Mouse (Mus musculus): ENCODE data around the gene Vegfc.

The Vegfc gene

DNA sequence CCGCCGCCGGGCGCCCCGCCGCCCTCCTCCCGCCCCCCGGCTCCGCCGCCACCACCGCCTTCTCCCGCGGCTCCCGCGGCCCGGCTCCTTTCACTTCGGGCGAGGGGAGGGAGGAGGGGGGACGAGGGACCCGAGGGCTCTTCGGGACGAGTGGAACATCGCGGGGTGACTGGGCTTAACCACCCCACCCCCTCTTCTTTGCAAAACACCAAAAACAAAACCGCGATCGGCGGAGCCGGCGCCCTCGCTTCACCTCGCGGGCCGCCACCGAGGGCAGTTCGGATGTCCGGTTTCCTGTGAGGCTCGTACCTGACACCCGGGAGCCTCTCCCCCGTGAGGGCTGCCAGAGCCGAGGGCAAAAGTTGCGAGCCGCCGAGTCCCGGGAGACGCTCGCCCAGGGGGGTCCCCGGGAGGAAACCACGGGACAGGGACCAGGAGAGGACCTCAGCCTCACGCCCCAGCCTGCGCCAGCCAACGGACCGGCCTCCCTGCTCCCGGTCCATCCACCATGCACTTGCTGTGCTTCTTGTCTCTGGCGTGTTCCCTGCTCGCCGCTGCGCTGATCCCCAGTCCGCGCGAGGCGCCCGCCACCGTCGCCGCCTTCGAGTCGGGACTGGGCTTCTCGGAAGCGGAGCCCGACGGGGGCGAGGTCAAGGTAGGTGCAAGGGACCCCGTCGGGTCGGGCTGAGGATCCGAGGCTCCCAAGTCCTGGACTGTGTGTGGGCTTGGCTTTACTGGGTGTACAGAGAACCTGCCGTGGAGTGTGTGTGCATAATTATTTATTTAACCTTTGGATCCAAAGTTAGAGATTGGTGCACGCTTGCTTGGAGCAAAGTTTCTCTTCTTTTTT lies at the start of gene Vegfc:
Vegfc (plus strand) TSS at position 336 of the 850 bp plus-strand sequence.
- peak; percentile 19 to 59 for DNase-seq (ENCODE audit: low spot score in 2 of 2)

DNA sequence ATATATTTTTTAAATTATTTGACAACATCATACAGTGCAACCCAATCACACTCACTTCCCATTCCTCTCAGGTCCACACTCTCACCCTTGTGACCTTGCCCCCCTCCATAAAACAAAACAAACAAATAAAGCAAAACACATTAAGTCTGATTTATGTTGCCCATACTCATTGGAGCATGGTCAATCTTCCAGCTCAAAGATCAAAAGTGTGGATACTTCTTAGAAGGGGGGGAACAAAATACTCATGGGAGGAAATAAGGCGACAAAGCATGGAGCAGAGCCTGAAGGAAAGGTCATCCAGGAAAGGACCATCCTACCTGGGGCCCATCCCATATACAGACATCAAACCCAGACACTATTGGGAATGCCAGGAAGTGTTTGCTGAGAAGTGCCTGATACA lies 42.8 kb upstream of the Vegfc start:
- DNase-seq (ENCODE audit: low spot score in 2 of 2), result no peak

DNA sequence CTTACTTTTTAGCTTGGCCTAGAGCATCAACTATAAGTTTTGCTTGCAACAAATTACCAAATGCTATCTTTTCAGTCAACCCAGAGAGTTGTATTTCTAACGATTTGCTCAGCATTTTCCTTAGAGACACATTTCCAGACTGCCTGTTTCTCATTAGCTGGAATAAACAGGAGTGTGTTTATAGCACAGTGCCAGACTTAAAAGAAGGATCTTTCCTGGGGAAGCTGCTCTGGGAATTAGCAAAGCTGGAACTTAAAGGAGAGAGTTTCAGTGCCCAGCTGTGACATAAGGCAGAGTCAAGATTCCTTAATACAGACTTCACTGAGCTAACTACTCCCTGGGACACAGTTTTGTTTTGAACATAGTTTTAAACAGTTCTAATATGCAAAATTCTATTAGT lies 34.8 kb upstream of the Vegfc start:
- DNase-seq (ENCODE audit: low spot score in 2 of 2), result no peak

DNA sequence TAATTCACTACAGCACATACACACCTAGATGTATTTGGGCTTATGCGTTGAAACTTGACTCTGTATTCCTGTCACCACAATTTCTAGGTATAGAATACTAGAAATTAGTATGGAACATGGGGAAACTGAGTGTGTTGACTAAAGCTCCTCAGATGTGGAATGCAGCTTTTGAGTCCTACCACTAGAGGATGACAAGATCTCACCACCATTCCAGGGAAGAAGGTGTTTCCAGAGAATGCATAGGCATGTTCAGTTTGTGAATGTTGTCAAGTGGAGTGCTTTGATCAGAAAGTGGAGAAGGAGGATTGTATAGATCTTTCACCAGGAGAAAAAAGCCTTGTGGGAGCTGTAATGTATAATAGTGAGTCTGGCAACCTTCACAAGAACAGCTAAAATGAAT lies 33.9 kb upstream of the Vegfc start:
- DNase-seq (ENCODE audit: low spot score in 2 of 2), result no peak

DNA sequence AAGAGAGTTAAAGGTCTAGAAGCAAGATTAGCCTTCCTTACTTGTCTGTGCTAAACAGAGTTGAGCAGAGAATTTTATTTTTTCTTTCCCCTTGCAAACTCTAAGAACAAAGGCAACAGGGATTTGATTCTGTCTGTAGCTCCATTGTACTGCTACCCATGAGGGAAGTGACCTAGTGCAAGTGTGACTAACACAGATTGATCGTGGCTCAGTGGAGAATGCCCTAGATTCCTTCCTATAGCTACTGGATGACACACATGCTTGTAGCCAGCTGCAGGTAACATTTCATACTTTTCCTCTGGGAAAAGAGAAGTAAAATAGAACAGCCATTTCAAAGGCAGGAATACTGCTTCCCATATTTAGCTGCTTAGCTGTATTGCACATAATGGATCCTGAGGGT lies 24.2 kb upstream of the Vegfc start:
- no peak for DNase-seq (ENCODE audit: low spot score in 2 of 2)

DNA sequence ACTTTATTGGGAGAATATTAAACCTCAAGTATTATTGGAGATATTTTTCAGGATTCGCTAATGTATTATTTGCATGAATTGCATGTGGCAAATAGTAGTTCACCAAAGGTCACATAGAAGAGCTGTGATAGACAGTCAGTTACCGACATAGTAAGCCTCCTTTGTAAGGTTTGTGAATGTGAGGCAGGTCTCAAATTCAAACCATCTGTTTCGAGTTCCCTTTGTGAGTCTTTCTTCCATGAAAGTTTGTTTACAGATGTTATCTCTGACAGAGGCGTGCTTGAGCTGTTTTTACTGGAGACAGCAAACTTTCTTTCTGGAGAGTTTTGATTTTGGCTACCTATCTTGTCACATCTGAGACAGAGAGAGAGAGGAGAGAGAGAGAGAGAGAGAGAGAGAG lies 11.9 kb upstream of the Vegfc start:
- no peak for DNase-seq (ENCODE audit: low spot score in 2 of 2)

DNA sequence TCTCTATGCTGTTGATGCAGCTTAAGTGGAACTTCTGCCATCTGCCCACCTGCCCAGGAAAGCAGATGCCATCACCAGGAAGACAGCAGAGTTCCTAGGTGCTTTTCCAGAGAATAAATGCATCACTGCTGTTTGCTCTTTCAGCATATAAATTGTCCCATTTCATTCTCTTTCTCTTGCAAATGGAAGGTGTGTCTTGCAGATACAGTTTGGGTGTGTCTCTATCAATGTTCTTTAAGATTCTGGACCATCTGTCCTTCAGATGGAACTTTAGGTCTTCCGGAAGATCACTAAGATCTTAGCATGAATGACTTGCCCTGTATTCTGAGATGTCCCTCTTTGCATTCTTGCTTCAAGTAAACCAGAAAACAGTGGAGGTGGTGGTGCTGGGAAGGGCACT lies 1.1 kb upstream of the Vegfc start:
- no peak for DNase-seq (ENCODE audit: low spot score in 2 of 2)

DNA sequence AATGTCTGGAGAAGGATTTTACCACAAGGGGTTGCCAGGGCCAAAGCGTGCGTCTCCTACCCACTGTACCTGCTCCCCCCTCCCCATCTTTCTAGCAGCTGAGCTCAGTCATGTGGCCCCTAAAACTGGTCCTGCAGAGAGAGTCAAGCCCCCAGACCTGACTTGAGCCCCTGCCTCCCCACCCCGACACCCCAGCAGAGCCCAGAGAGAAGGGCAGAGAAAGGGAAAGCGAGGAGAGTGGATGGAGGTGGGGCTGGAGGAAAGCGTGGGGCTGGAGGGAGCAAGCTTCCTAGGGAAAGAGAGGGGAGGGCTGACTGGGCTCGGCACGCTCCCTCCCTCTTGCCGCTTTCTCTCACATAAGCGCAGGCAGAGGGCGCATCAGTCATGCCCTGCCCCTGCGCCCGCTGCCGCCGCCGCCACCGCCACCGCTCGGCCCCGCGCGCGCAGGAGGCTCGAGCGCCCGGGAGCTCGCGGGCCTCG lies 575 bp upstream of the Vegfc start:
- peak; percentile 22 to 69 for DNase-seq (ENCODE audit: low spot score in 2 of 2)

DNA sequence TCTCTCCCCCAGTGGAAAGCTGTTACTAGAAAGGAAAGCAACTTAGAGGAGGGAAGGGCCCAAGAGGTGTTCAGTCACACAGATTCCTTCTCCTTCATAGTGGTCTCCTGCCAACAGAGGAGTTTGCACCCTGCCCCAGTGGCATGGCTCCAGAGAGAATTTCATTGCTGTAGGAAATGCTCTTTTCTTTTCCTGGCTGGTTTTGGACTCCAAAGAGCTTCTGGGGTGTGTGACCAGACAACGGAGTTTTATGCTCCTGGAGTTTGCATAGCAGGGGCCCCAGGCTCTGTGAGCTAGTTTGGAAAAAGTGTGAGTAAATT lies 675 bp downstream of the Vegfc start:
- peak in 1 of 2 experiments; percentile 3 for DNase-seq (ENCODE audit: low spot score in 2 of 2)

DNA sequence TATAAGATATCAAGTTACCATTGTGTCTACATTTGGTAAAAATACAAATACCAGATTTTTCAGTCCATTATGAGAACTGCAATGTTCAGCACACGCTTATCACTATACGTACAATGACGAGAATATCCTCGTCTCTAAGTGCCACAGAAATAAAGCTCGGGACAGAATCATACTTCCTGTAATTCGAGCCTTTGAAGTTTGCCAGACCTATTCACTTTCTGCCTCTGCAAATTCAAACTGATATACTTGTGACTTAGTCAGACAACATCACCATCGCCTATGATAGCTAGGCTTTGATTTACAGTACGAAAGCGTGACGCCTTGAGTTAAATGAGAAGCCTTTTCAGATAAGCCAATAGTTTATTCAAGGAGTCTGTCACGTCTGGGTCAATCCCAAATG lies 1.6 kb downstream of the Vegfc start:
- no peak for DNase-seq (ENCODE audit: low spot score in 2 of 2)

DNA sequence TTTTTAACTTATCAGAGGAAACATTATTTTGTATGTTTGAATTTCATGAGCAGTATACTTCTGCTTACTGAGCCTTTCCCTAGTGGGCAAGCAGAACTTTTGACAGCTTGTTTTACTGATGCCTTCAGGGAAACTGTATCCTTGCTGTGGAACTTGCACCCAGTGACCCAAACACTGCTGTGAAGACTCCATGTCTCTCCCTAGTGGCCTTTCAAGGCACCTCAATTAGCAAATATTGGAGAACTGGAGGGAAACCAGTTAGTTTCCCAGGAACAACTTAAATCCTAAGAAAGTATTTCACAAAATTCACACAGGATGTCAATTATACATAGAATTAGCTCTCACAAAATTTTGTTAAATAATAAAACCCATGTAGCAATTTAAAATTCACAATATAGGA lies 2.2 kb downstream of the Vegfc start:
- DNase-seq (ENCODE audit: low spot score in 2 of 2), result no peak

DNA sequence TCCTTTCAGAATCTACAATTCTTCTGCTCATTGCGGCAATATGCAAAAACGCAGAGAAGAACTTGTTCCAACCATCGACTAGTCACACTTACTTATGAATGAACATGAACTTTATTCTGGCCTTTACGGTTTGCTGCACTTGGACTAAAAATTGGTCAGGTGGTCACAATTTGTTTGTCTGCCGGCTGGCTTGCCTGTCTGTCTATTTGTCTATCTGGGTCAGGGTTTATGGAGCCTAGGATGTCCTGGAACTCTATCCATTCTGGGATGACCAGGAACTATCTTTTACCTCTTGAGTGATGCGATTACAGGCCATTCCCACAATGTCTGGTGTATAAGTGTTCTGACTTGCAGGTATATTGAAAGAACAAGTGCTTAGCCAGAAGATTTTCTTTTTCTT lies 8.5 kb downstream of the Vegfc start:
- DNase-seq (ENCODE audit: low spot score in 2 of 2), result no peak

DNA sequence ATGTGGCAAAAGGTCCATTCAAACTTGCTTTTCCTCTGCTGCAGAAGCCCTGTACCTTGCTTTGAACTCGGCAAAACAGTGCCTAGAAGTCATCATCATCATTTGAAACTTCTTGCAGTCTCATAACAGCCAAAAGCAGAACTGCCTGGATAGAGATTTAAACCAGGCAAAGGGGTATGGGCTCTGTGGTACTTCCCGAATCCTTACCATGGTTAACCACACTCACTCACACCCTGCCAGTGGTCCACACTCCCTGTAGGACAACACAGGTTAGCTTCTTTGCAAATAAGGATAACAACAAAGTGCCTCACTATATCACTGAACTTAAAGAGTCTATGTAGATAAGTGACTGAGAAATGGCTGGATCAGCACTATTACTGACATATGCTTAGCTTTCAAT lies 9.7 kb downstream of the Vegfc start:
- DNase-seq (ENCODE audit: low spot score in 2 of 2), result no peak

DNA sequence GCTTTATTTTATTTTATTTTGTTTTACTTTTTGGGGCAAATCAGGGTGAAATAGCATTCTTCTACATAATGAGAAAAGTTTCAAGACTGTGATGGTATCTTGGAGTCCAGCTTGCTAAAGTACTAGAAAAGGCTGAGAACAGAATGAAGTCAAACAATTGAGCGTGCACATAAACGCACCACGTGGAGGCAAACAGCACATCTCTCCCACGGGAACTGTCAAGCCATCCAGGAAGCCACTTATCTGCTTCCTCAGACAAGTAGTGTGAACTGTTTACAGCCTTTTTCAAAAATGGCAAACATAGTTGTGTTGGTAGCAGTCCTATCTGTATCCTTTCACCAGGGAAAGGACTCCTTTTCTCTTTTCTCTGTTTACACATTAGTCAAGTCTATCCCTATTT lies 11.8 kb downstream of the Vegfc start:
- DNase-seq (ENCODE audit: low spot score in 2 of 2), result no peak

DNA sequence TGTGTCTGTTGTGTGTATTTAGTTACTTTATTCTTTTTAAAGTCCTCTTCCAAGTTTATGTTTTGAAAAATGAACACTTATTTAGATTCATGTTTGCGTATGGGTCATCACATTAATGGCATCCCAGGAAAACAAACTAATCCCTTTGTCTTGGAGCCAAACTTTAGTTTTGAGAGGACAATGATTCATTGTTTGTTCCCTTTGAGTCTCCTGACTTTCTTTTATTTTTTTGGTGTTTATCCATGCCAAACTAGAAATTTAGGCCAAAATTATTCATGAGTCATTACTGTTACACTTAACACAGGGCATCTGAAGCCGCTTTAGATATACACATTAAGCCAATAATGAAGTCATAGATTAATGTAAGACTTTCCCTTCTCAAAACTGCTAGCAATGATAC lies 12.5 kb downstream of the Vegfc start:
- DNase-seq (ENCODE audit: low spot score in 2 of 2), result no peak

DNA sequence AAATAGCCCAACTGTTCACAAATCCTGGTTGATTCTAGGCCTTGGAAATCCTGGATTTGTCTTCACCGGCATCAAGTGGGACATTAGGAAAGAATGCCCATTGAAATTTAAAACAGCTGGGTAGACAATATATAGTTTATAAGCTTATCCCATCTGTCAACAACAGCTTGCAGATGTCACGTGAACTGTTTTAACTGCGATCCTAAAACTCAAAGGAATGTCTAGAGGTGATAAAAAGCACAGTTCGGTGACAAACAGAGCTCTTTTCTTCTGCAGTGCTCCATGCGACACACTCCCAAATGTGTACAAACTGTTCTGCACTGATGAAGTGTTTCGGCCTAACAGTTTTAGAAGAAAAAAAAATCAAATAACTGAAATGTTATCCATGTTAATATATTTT lies 22.7 kb downstream of the Vegfc start:
- no peak for DNase-seq (ENCODE audit: low spot score in 2 of 2)

DNA sequence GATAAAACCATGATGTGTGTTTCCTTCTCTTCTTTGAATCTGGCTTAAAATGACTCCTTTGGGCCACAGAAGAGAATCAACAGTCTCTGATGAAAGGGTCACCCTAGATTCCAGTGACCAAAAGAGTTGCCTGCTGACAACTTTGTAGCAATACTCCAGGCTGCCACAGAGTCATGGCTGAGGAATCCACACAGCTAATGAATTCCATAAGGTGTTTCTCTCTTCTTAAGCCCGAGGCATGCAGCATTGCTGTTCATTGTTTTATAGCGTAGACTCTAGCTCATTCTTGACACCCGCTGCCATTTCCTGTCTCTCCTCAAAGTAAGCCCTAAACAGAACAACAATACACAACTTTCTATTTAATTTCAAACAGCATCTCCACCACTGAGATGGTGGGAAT lies 37.2 kb downstream of the Vegfc start:
- DNase-seq (ENCODE audit: low spot score in 2 of 2), result no peak

DNA sequence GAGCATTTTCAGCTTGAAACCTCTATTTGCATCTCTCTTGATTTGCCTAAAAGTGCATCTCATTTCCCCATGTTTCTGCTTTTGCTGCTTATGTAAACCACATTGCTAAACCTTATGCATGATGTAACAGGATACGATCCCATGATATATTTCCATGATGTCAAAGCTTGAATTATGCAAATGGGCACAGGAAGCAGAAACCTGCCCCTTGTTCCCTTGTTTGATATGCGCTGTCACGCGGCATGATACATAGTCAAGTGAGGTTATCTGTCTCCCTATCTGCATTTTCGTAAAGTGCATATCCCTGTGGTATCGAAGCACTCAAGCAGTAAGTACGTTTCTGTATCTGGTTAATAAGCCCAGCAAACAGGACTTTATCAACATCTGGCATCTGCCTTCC lies 42.7 kb downstream of the Vegfc start:
- no peak for DNase-seq (ENCODE audit: low spot score in 2 of 2)

DNA sequence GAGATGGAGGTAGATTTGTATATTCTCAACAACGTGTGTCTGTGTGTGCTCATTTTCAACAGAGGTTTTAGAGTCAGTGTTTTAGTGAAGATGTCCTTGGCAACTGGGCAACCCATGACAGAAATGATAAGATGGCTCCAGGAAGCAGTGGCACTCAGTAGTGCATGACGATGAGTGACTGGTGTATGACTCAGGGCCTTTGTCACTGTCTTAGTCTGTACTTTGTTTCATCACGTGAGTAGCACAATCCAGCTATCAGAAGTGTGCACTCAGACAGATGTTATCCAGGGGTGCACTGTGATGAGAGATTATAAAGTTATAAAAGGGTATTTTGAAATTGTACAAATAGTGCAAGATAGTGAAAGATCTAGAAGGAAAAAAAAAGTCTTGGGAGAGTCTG lies 44.5 kb downstream of the Vegfc start:
- no peak for DNase-seq (ENCODE audit: low spot score in 2 of 2)

DNA sequence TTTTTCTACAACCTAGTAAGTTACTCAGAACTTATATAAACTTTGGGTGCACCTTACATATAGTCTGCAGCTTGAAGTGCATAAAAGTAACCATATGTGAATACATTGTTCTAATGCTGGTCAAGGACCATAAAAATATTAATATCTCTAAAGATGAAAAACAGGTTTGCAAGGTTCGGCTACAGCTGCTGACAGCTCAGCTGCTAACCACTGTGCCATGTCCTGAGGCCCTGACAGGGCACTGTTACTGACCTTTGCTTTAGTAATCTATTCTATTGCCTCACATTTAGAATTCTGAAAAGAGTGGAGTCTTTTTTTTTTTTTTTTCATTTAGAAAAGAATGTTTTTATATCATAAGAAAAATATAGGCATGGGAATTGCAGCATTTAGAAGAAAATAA lies 44.9 kb downstream of the Vegfc start:
- no peak for DNase-seq (ENCODE audit: low spot score in 2 of 2)

DNA sequence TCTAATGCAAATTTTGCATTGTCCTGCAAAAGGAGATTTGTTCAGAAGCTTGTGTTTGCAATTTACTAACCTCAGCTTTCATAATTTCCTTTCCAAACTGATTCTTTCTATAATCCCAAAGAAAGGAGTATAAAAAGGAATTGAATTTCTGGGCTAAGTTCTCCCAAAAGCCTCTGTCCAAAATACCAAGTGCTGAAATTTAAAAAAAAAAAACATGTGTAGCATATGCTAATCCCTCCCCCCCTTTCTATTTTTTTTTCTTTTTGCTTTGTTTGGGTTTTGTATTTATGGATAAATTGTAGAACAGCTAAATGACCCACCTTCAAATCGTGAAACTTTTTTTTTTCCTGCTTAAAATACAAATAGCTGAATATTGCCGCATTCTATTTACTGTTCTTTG lies 53.2 kb downstream of the Vegfc start:
- DNase-seq (ENCODE audit: low spot score in 2 of 2), result no peak

DNA sequence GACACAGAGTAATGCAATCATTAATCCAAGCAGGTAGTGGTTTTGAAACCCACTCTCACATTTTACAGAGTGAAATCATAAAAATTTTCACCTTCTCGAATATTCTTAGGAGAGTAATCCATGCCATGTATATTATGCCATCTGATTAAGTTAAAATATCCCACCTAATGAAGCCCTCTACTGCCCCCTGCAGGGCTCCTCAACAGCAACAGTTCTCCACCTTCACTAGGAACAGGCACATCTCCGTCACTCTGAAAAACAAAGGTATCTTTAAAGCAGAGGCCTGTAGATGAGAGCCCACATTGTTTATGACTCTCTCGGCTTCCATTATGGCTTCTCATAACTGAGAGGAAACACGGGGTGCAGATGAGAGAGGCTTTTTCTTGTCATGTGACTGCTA lies 75.8 kb downstream of the Vegfc start:
- peak in 1 of 2 experiments; percentile 44 for DNase-seq (ENCODE audit: low spot score in 2 of 2)

DNA sequence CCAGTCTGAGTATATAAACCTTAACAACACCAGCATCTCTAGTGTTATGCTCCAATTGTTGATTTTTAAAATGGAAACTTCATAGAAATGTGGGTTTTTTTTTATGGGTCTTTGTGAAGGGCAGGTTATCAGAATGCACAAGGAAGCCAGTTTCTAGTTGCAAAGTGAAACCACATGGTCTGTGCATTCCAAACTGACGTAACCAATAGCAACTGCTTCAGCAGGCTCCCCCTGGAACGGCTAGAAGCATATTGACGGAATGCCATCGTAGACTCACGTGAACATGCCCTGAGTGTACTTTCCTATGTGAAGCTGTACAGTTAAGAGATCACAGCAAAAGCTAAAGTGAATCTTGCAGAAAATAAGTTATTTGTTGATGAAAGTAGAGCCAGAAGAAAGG lies 86.1 kb downstream of the Vegfc start:
- no peak for DNase-seq (ENCODE audit: low spot score in 2 of 2)

DNA sequence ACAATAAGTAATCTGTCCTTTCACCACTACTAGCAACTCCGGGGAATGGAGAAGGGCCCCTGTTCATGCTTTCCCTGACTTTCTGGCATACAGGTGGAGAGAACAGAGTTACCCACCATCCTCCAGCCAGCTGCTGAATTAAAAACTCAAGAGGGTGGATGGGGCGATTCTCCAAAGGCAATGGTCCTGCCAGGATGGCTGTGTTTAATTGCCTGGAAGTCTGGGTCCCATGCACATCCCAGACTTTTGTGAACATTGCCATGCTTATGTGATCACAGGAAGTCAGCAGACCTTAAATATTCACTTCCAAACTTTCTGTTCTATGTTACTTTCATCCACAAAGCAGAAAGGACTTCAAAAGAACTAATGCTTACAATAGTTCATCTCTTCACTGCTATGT lies 107.9 kb downstream of the Vegfc start:
- no peak for DNase-seq (ENCODE audit: low spot score in 2 of 2)

Data from cerebellum, postnatal 4 days (tissue).